Mouse (Mus musculus) midbrain, embryonic 16.5 days (tissue): Measurements from ENCODE around the gene Fgfr2. TPM values are rescaled to one million over a fixed set of nuclear protein-coding genes. Genes with fewer than 3 reads are reported as not detected.
A peak's percentile ranks its signal among the peaks of the same experiment; 100 is the strongest.

Experiments
- ATAC-seq: fragments of 200-750 bp; cut with Nextera tagmentation; 2 replicates; pipeline ENCODE4 v1.8.0; 2017; ENCODE audit warnings: moderate TSS enrichment
- H3K27ac ChIP-seq: fragments of 300-500 bp; sonication (generic); 2 replicates; pipeline ENCODE4 v1.5.1; 2014; ENCODE audit warnings: mild to moderate bottlenecking, low read length, mixed read lengths
- H3K27me3 ChIP-seq: fragments of 300-500 bp; sonication (generic); 2 replicates; pipeline ENCODE4 v1.6.1; 2014; ENCODE audit warnings: low read depth, low read length, mixed read lengths; ENCODE audit not compliant: control insufficient read depth, insufficient read depth
- H3K36me3 ChIP-seq: fragments of 300-500 bp; sonication (generic); 2 replicates; pipeline ENCODE4 v1.6.1; 2014; ENCODE audit warnings: mild to moderate bottlenecking, low read length, moderate library complexity, mixed read lengths; ENCODE audit not compliant: control insufficient read depth, insufficient read depth
- H3K4me1 ChIP-seq: fragments of 300-500 bp; sonication (generic); 2 replicates; pipeline ENCODE4 v1.6.1; 2014; ENCODE audit warnings: mild to moderate bottlenecking, low read length, mixed read lengths; ENCODE audit not compliant: control insufficient read depth, insufficient read depth
- H3K4me2 ChIP-seq: fragments of 300-500 bp; sonication (generic); 2 replicates; pipeline ENCODE4 v1.6.1; 2014; ENCODE audit warnings: mild to moderate bottlenecking, low read length, mixed read lengths
- H3K4me3 ChIP-seq: fragments of 300-500 bp; sonication (generic); 2 replicates; pipeline ENCODE4 v1.5.1; 2014; ENCODE audit warnings: low read depth, mild to moderate bottlenecking, low read length, moderate library complexity, mixed read lengths
- H3K9ac ChIP-seq: fragments of 300-500 bp; sonication (generic); 2 replicates; pipeline ENCODE4 v1.6.1; 2014; ENCODE audit warnings: low read depth, low read length, mixed read lengths
- H3K9me3 ChIP-seq: fragments of 300-500 bp; sonication (generic); replicated peaks from 2 replicates; pipeline ENCODE4 v1.6.1; 2014; ENCODE audit warnings: mild to moderate bottlenecking, low read length, mixed read lengths; ENCODE audit not compliant: control insufficient read depth, poor library complexity, severe bottlenecking
- WGBS: fragments of 180-500 bp; shearing (Covaris S2); extraction: QIAGEN DNeasy Blood & Tissue Kit; methylation state at CpG from one replicate; pipeline ENCODE4 v1.1.7; 2014; 5-methylcytosine and 5-hydroxymethylcytosine counted together
- polyA plus RNA-seq: library from polyadenylated mRNA; unstranded; fragments of >200 nt; fragmentation: Nextera tagmentation; extraction: Ambion mirVana; gene quantifications from 2 replicates; pipeline ENCODE4 v1.2.1, GENCODE M21; 2015

Gene Fgfr2
- polyA plus RNA-seq, 1 experiment from 2014 or later, result 23.8 TPM

DNA sequence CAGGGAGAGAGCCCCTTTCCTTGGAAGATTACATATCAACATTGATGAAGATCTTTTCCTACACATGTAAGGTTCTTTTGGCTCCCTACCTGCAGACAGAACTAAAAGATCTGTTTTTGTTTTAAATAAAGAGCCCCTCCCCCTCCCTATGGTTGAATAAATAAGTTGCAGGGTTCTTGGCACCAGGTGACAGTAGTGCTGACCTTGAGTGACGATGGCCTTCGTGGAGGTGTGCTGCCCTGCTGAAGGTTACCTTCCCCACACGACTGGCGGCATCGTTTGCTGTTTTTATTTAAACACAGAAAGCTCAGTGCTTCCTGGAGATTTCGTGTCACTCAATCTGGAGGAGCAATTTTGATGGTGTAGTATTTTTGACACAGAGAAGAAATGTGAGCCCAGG, 2432.3 kb downstream of the Fgfr2 start:
- Histone ChIP-seq H3K4me3 (no peak overlapping the region), H3K36me3 (no peaks in the 10 kb centered on the region), H3K27me3 (no peaks in the 10 kb centered on the region), H3K27ac (no peak overlapping the region), H3K4me1 (peaks cover 22% of the 10 kb centered on the region), H3K4me2 (no peak overlapping the region), H3K9ac (no peak overlapping the region), H3K9me3 (no peaks in the 10 kb centered on the region)
- 83% methylated on average over 6 of the region's 6 CpGs for WGBS
- no peak for ATAC-seq

DNA sequence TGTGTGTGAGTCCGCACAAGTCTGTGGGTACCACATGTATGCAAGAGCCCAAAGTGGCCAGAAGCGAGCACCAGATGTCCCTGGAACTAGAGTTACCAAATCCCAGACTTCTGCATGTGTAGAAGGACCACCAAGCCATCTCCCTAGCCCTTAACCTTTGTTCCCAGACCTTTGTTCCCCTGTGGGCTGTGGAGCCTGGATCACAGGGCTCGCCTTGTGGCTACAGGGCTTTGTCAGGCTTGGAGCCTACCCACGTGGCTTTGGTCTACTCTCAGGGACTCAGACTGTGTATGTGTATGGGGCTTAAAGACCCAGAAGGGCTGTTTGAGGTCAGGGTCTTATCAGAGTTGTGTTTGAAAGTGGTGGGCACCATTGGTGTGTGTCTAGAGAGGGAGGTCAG, 2434.5 kb downstream of the Fgfr2 start:
- no peak for ATAC-seq
- Histone ChIP-seq H3K36me3 (no peaks in the 10 kb centered on the region), H3K9me3 (no peaks in the 10 kb centered on the region), H3K4me3 (no peak overlapping the region), H3K27me3 (no peaks in the 10 kb centered on the region), H3K4me2 (no peak overlapping the region), H3K4me1 (peaks cover 5% of the 10 kb centered on the region), H3K27ac (no peak overlapping the region), H3K9ac (no peak overlapping the region)
- 84% methylated on average over 4 of the region's 4 CpGs for WGBS

DNA sequence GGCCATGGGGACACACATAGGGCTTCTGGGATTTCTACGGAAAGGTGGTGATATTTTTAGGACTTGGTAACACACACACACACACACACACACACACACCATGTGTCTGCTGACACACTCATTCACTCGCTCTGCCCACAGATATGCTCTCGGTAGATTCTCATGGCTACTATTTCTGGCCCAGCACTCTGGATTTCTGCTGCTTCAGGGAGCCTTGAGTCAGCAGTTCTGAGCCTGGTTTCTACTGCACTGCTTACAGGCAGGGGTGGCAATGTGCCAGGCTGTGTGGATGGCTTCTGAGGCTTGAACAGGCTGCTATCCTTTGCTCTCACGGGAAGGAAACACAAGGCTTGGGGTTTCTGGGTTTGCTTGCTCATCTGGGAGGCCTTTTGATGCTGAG, 2441.4 kb downstream of the Fgfr2 start:
- 84% methylated on average over 4 of the region's 4 CpGs for WGBS
- ATAC-seq, result no peak
- peaks cover 5% of the 10 kb centered on the region for H3K4me1 ChIP-seq
- H3K36me3 ChIP-seq, result no peaks in the 10 kb centered on the region
- H3K9me3 ChIP-seq, result no peaks in the 10 kb centered on the region
- H3K27me3 ChIP-seq, result no peaks in the 10 kb centered on the region
- H3K4me2 ChIP-seq, result no peak overlapping the region
- H3K9ac ChIP-seq, result no peak overlapping the region
- H3K27ac ChIP-seq, result no peak overlapping the region
- H3K4me3 ChIP-seq, result no peak overlapping the region

DNA sequence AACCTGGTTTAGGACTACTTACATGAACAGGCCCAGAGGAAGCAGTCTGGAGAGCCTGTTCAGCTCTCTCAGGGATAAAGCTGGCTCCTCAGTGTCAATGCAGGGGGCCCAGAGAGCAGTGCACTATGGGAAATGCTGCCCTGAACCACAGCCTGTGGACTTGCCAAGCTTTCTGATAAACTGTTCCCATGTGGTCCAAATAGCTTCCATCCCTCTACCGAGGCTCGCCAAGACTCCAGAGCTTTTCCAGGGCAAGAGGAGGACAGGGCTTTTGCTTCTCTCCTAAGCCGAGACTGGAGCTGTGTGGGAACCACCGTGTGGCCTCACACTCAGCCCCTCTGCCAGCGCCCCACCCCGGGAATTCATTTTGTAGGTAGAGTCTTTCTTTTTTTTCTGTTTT, 2444.7 kb downstream of the Fgfr2 start:
- Histone ChIP-seq H3K27ac (peak overlapping the region; percentile 43; the same call in 1 of the 2 replicates), H3K9ac (no peak overlapping the region), H3K4me3 (no peak overlapping the region), H3K4me1 (peaks cover 5% of the 10 kb centered on the region), H3K27me3 (no peaks in the 10 kb centered on the region), H3K36me3 (no peaks in the 10 kb centered on the region), H3K4me2 (no peak overlapping the region), H3K9me3 (no peaks in the 10 kb centered on the region)
- ATAC-seq, result no peak
- WGBS, result 91% methylated on average over 6 of the region's 6 CpGs

DNA sequence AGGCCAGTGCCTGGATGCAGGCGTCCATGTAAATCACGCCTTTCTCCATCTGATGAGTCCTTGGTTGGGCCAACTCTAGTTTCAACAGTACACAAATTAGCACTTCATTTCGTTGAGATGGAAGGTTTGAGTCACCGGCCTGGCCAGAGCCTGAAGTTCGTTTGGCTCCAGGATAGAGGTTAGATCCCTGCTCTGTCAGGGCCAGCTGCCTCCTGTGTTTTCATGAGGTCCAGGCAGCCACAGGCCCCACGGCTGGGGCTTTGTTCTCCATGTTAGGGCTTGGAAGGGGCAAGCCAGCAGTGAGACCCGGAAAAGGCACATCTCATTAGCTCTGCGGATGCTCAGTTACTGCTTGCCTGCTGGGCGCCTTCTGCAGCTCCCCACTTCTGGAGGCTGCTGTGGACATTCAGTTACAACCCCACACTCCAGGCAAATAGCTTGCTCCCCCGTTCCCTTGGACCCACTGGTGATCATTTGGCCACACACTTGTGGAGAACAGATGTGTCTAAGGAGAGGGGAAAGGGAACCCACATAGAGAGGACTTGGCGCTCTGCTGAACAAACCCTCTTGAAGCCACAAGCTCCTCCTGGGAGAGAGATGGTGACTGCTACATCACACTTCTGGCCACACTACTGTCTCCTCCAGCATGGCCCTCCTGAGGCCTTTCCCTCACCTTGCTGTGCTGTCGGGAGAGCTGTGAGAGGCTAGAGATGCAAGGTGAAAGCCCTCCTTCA, 2445.4 kb downstream of the Fgfr2 start:
- H3K4me3 ChIP-seq, result no peak overlapping the region
- ATAC-seq, result no peak
- no peak overlapping the region for H3K4me2 ChIP-seq
- H3K9me3 ChIP-seq, result no peaks in the 10 kb centered on the region
- H3K27ac ChIP-seq, result peak overlapping the region; percentile 43
- no peaks in the 10 kb centered on the region for H3K36me3 ChIP-seq
- WGBS, result 61% methylated on average over 12 of the region's 12 CpGs
- H3K27me3 ChIP-seq, result no peaks in the 10 kb centered on the region
- no peak overlapping the region for H3K9ac ChIP-seq
- H3K4me1 ChIP-seq, result peaks cover 5% of the 10 kb centered on the region

DNA sequence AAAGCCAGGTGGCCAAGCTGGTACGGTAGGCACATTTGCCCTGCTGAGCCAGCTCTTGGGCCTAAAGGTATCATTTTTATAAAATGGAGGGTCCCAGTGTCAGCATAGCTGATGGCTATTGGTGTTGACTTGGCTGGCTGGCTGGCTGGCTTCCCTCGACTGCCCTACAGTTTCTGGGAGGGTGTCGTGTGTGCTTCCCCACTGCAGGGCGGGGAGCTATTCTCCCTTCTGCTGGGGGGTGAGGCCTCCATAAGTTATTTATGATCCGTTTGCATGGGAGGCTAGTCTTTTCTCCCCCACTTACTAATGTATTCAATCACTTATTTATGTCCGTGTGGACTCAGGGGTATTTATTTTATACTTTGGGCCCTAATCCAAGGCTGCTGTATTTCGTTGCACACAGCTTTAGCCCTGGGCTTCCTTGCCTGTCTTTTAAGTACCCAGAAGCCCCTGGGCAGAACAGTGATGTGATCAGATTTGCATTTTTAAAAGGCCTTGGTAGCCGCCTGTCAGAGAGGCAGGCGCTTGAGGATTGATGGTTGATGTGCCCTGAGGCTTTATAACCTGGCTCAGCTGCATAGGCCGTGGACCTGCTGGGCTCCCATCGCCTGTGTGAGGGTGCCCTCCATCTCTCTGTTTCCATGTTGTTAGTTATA, 2446.1 kb downstream of the Fgfr2 start:
- peak; percentile 57 for ATAC-seq
- Histone ChIP-seq H3K4me1 (peaks cover 5% of the 10 kb centered on the region), H3K27ac (peak overlapping the region; percentile 6)

DNA sequence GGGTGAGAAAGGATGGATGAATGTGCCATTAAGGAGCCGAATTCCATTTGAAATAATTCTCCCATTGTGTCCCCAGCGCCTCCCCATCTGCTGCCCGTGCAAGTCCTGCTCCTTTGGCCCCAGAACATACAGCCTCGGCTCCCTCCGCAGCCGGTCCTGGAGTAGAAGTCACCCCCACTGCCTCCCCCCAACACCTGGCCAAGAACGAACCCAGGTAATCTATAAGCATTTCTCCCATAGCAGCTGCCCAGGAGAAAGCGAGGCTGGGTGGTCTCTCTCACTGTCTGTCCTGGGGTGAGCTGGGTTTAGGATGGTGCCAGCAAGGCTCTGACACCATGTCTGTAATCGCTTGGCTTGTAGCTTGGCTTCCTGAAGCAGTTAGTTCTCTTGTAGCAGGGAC, 2448.6 kb downstream of the Fgfr2 start:
- Histone ChIP-seq H3K4me1 (peaks cover 8% of the 10 kb centered on the region), H3K27ac (no peak overlapping the region)
- WGBS, result 74% methylated on average over 9 of the region's 9 CpGs

More for the DNA sequence above, 2446.1 kb downstream of the Fgfr2 start:
- H3K9ac ChIP-seq, result no peak overlapping the region
- H3K9me3 ChIP-seq, result no peaks in the 10 kb centered on the region
- no peak overlapping the region for H3K4me2 ChIP-seq
- WGBS, result 39% methylated on average over 11 of the region's 11 CpGs
- H3K36me3 ChIP-seq, result no peaks in the 10 kb centered on the region
- no peaks in the 10 kb centered on the region for H3K27me3 ChIP-seq
- H3K4me3 ChIP-seq, result no peak overlapping the region

DNA sequence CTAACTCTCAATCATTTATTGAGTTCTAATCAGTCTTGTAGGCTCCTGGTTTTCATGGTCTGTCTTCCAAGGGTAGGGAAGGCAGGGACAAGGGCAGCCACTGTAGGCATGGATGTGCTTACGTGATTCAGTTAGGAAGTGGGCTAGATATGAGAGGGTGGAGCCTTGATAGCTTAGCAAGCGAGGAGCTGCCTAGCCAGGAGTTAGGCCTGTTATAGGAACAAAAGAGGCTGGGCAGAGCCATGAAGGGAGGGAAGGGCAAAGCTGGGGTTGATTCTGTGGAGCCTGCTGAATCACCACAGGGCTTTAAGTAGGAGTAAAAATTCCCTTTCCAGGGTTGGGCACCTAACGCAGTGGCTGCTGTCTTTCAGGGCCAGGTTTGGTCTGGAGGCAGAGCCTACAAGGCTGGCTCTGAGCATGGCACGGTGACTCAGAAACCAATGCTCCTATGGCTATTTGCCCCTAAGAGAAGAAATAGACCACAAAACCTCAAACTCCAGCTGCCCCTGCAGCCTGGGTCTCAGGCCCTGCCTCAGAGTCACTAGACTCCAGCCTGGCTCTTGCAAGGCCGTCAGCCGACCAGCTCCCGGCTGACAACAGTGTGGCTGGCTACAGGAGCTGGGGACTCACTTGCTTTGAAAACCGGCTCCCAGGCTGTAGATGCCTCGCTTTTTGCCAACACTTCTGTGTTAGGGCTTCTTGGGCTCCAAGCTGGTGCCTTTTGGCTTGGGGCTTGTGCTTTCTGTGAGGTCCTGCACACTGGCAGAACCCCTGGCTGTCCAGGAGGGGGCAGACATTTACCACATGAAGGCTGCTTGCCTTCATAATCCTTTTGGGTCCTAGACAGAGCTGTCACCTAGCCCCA, 2449.7 kb downstream of the Fgfr2 start:
- no peak for ATAC-seq
- no peaks in the 10 kb centered on the region for H3K36me3 ChIP-seq
- H3K27me3 ChIP-seq, result no peaks in the 10 kb centered on the region
- no peak overlapping the region for H3K4me2 ChIP-seq
- peaks cover 12% of the 10 kb centered on the region for H3K4me1 ChIP-seq
- no peak overlapping the region for H3K4me3 ChIP-seq
- H3K9me3 ChIP-seq, result no peaks in the 10 kb centered on the region
- WGBS, result 56% methylated on average over 9 of the region's 9 CpGs
- no peak overlapping the region for H3K9ac ChIP-seq
- H3K27ac ChIP-seq, result no peak overlapping the region

More for the DNA sequence above, 2448.6 kb downstream of the Fgfr2 start:
- Histone ChIP-seq H3K27me3 (no peaks in the 10 kb centered on the region), H3K36me3 (no peaks in the 10 kb centered on the region), H3K9ac (no peak overlapping the region), H3K4me3 (no peak overlapping the region), H3K9me3 (no peaks in the 10 kb centered on the region), H3K4me2 (no peak overlapping the region)
- no peak for ATAC-seq

DNA sequence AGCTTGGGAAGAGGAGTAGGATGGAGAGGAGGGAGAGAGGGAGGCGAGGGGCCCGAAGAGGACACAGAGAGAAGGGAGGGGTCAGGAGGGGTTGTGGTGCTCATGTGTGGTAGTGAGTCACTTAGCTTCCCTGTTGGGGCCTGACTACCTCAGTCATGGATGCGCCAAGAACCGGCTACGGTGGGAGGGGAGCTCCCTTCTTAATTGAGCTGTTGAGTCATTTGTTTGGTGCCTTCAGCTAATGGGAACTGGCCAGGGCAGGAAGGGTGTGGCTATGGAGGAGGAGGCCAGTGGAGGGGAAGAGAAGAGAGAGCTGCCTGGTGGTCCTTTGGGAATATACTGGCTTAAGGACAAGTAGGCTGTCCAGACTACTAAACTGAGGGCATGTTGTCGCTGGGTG, 2451.8 kb downstream of the Fgfr2 start:
- Histone ChIP-seq H3K4me3 (no peak overlapping the region), H3K4me1 (peaks cover 6% of the 10 kb centered on the region), H3K27me3 (no peaks in the 10 kb centered on the region), H3K9ac (no peak overlapping the region), H3K27ac (no peak overlapping the region), H3K9me3 (no peaks in the 10 kb centered on the region), H3K36me3 (no peaks in the 10 kb centered on the region), H3K4me2 (no peak overlapping the region)
- ATAC-seq, result no peak
- WGBS, result 65% methylated on average over 6 of the region's 6 CpGs
